Comparison of ENCODE assay signal across 17 mouse cellular contexts in the genomic region with DNA sequence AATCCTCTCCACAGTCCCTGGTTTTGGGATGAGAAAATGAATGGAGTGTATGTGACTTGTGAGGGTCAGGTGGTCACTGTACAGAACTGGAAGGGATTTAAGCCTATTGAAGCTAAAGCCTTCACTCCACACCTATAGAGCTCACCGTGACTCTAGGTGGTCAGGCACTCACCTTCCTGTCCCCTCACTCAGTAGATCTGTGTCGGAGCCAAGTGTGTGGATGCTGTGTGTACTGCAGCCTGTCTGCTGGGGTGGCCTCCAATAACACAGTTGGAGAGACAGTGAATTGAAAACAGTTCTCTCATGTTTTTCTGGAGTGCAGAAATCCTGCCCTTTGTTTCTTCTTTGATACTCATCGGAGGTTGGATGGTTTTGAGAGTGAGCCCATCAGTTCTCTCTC. TPM values are rescaled to one million over a fixed set of nuclear protein-coding genes. Genes with fewer than 3 reads are reported as not detected.
DNase-seq lines count a peak whose midpoint lies in the region; ATAC-seq and TF ChIP-seq lines count a peak whose summit lies in the region.
"Had no signal": no experiment of that assay in that cellular context is flagged by ENCODE, and none has a peak within 500 bp of the region (broad histone marks: within the 10 kb centered on the region; RNA-seq: fewer than 3 reads in every experiment).

No protein-coding gene starts in this region.

- H3K27ac ChIP-seq in cerebellum, adult 2 months (ENCODE audit: insufficient read depth, low read length): peak overlapping the region; percentile 50; the same call in 1 of the 2 replicates
- H3K27ac ChIP-seq in lung, embryonic 15.5 days: no peak overlapping the region
- no peak overlapping the region for H3K27ac ChIP-seq in hindbrain, postnatal 0 days
- 0 out of 2 replicates have a peak overlapping the region, but pooled peaks have one; percentile 18 for H3K27ac ChIP-seq in midbrain, postnatal 0 days (ENCODE audit: low read depth, low read length)
- H3K27ac ChIP-seq: heart, adult 2 months; liver, embryonic 12.5 days had no signal

- no peak for TF ChIP-seq POLR2A in cerebellum, adult 2 months (IDR thresholded peaks at IDR 0.05; ENCODE audit: borderline replicate concordance, insufficient read depth, low read length)

- TF ChIP-seq CTCF in cerebellum, adult 2 months (IDR thresholded peaks at IDR 0.05; ENCODE audit: borderline replicate concordance, insufficient read depth, low read depth, low read length): no peak
- TF ChIP-seq CTCF in hindbrain, postnatal 0 days (IDR thresholded peaks at IDR 0.05; ENCODE audit: low read depth): no peak
- TF ChIP-seq CTCF in midbrain, postnatal 0 days (IDR thresholded peaks at IDR 0.05): no peak

- no peaks in the 10 kb centered on the region for H3K4me1 ChIP-seq in cerebellum, adult 2 months (ENCODE audit: control insufficient read depth, insufficient read depth, low read length)
- no peaks in the 10 kb centered on the region for H3K4me1 ChIP-seq in lung, embryonic 15.5 days
- H3K4me1 ChIP-seq in hindbrain, postnatal 0 days (ENCODE audit: insufficient read depth, low read length): no peaks in the 10 kb centered on the region
- no peaks in the 10 kb centered on the region for H3K4me1 ChIP-seq in midbrain, postnatal 0 days (ENCODE audit: insufficient read depth, low read length)
- H3K4me1 ChIP-seq: liver, embryonic 12.5 days had no signal

- no peaks in the 10 kb centered on the region for H3K36me3 ChIP-seq in lung, embryonic 15.5 days
- H3K36me3 ChIP-seq in hindbrain, postnatal 0 days (ENCODE audit: insufficient read depth, low read length): no peaks in the 10 kb centered on the region
- no peaks in the 10 kb centered on the region for H3K36me3 ChIP-seq in midbrain, postnatal 0 days (ENCODE audit: insufficient read depth, low read length)
- H3K36me3 ChIP-seq: kidney, embryonic 15.5 days; liver, embryonic 12.5 days had no signal

- H3K4me3 ChIP-seq in cerebellum, adult 2 months (replicated peaks; ENCODE audit: insufficient read depth, low read depth, low read length): no peak overlapping the region
- H3K4me3 ChIP-seq in lung, embryonic 15.5 days: no peak overlapping the region
- no peak overlapping the region for H3K4me3 ChIP-seq in hindbrain, postnatal 0 days (ENCODE audit: low read length)
- no peak overlapping the region for H3K4me3 ChIP-seq in midbrain, postnatal 0 days (ENCODE audit: low read depth, low read length)
- H3K4me3 ChIP-seq: heart, adult 2 months; kidney, embryonic 15.5 days; liver, embryonic 12.5 days; myocyte had no signal

- 40% methylated on average over 3 of the region's 3 CpGs for whole genome bisulfite sequencing in cerebellum, adult 2 months
- WGBS in lung, embryonic 15.5 days: 67% methylated on average over 3 of the region's 3 CpGs
- 42% methylated on average over 3 of the region's 3 CpGs for WGBS in hindbrain, postnatal 0 days
- 51% methylated on average over 3 of the region's 3 CpGs for WGBS in midbrain, postnatal 0 days

- H3K9ac ChIP-seq in lung, embryonic 15.5 days: no peak overlapping the region
- no peak overlapping the region for H3K9ac ChIP-seq in hindbrain, postnatal 0 days (replicated peaks; ENCODE audit: low read length)
- H3K9ac ChIP-seq in midbrain, postnatal 0 days (replicated peaks; ENCODE audit: low read length, poor library complexity, severe bottlenecking): no peak overlapping the region
- H3K9ac ChIP-seq: kidney, embryonic 15.5 days; liver, embryonic 12.5 days; lung, embryonic 14.5 days had no signal

- H3K27me3 ChIP-seq in cerebellum, adult 2 months (ENCODE audit: control insufficient read depth, insufficient read depth, low read length): no peaks in the 10 kb centered on the region
- no peaks in the 10 kb centered on the region for H3K27me3 ChIP-seq in lung, embryonic 15.5 days
- H3K27me3 ChIP-seq in hindbrain, postnatal 0 days (ENCODE audit: insufficient read depth, low read length): no peaks in the 10 kb centered on the region
- no peaks in the 10 kb centered on the region for H3K27me3 ChIP-seq in midbrain, postnatal 0 days (ENCODE audit: insufficient read depth, low read length)
- H3K27me3 ChIP-seq: kidney, embryonic 15.5 days; liver, embryonic 12.5 days had no signal

- H3K4me2 ChIP-seq in lung, embryonic 15.5 days: no peak overlapping the region
- H3K4me2 ChIP-seq in hindbrain, postnatal 0 days (ENCODE audit: low read depth, low read length): no peak overlapping the region
- H3K4me2 ChIP-seq in midbrain, postnatal 0 days (ENCODE audit: low read depth, low read length, poor library complexity, severe bottlenecking): no peak overlapping the region
- H3K4me2 ChIP-seq: kidney, embryonic 15.5 days; liver, embryonic 12.5 days; lung, embryonic 14.5 days had no signal

- no peak for DNase-seq in cerebellum, adult 2 months
- no peak for DNase-seq in cerebellum, adult 8-10 months
- no peak for DNase-seq in lung, postnatal 4 days
- peak; percentile 15 for DNase-seq in hindbrain, postnatal 0 days (ENCODE audit: low spot score)
- DNase-seq in midbrain, postnatal 0 days (ENCODE audit: low spot score): no peak
- no peak for DNase-seq in left cerebral cortex, postnatal 25 days (ENCODE audit: low spot score in 2 of 2)
- DNase-seq: cerebellum, postnatal 36 days; gastrocnemius, postnatal 10 days; heart, adult 2 months; thymus, adult 18-20 months had no signal

- no peaks in the 10 kb centered on the region for H3K9me3 ChIP-seq in lung, embryonic 15.5 days
- H3K9me3 ChIP-seq in hindbrain, postnatal 0 days (ENCODE audit: low read length): no peaks in the 10 kb centered on the region
- H3K9me3 ChIP-seq in midbrain, postnatal 0 days (ENCODE audit: low read length): no peaks in the 10 kb centered on the region
- H3K9me3 ChIP-seq: kidney, embryonic 15.5 days; liver, embryonic 12.5 days had no signal

- intact Hi-C loops in left cerebral cortex, postnatal 25 days (cut with DNase I): no loop called here

- 0 out of 2 replicates have a peak, but pooled peaks have one; percentile 35 for ATAC-seq in lung, embryonic 15.5 days (ENCODE audit: borderline replicate concordance, extremely low read depth, low FRiP score, low TSS enrichment)
- ATAC-seq in hindbrain, postnatal 0 days: peak; percentile 58
- ATAC-seq in midbrain, postnatal 0 days (ENCODE audit: low FRiP score): peak; percentile 48; the same call in 1 of the 2 replicates
- ATAC-seq in CD4-positive, CD25-positive, alpha-beta regulatory T cell, adult 4 months: no peak
- ATAC-seq: liver, embryonic 12.5 days had no signal

RNA-seq across cellular contexts. Expression of gene Cldn11, which starts 16.1 kb away (rescaled TPM):
- polyA plus RNA-seq in cerebellum, adult 2 months (2012; rRNA removed): 312 and 337 TPM in 2 replicates
- 5.6 and 7.7 TPM in 2 replicates for polyA plus RNA-seq in lung, embryonic 15.5 days (2015; fragmentation: Nextera tagmentation; extraction: Ambion mirVana)
- 61.8 and 80.1 TPM in 2 replicates for total RNA-seq in hindbrain, postnatal 0 days (2014; rRNA removed)
- 71.0 and 76.7 TPM in 2 replicates for polyA plus RNA-seq in hindbrain, postnatal 0 days (2015; fragmentation: Nextera tagmentation; extraction: Ambion mirVana)
- 45.6 and 60.4 TPM in 2 replicates for total RNA-seq in midbrain, postnatal 0 days (2014; rRNA removed)
- polyA plus RNA-seq in midbrain, postnatal 0 days (2015; fragmentation: Nextera tagmentation; extraction: Ambion mirVana): 45.5 and 47.2 TPM in 2 replicates
- not detected for polyA plus RNA-seq in CD4-positive, CD25-positive, alpha-beta regulatory T cell, adult 4 months (2017; shearing (Covaris generic))
- 100 to 1,000 TPM; 148 to 171 TPM for total RNA-seq in left cerebral cortex, postnatal 25 days (2021)
- total RNA-seq: MEL had no signal
- polyA plus RNA-seq: myocyte had no signal

Comparison
In these comparisons a context has a peak if more than half of its experiments do, and no peak if none do; other contexts are left out.
1. H3K27ac ChIP-seq: peak in cerebellum, adult 2 months (single experiment) and midbrain, postnatal 0 days (single experiment); none in lung, embryonic 15.5 days (single experiment) and hindbrain, postnatal 0 days (single experiment).